Mouse (Mus musculus) mesoderm, embryonic 11.5 days (tissue): Measurements from ENCODE around the gene Hsf5.

Experiments used
- DNase-seq: peaks from one replicate; pipeline ENCODE4 v3.0.0-alpha.2; 2012; ENCODE audit warnings: low read depth, low spot score

The Hsf5 gene

GRCm38 (mm10) chr11:87639206-87639605, 22.2 kb downstream of the Hsf5 start:
- DNase-seq, result peak; percentile 64

- DNase-seq, result no peak
Observed at GRCm38 (mm10) chr11:87642865-87643264, 25.9 kb downstream of the Hsf5 start.

GRCm38 (mm10) chr11:87654693-87655092, 37.7 kb downstream of the Hsf5 start:
- no peak for DNase-seq

GRCm38 (mm10) chr11:87659216-87659615, 42.3 kb downstream of the Hsf5 start:
- DNase-seq, result no peak

- peak; percentile 86 for DNase-seq
Observed at GRCm38 (mm10) chr11:87662407-87662806, 45.4 kb downstream of the Hsf5 start, which contains the start of gene Rnf43. TSS of gene Rnf43 (plus strand) at chr11:87662722.

GRCm38 (mm10) chr11:87662822-87663221, 45.9 kb downstream of the Hsf5 start:
- no peak for DNase-seq

GRCm38 (mm10) chr11:87663948-87664347, 47.0 kb downstream of the Hsf5 start:
- no peak for DNase-seq

- DNase-seq, result no peak
Observed at GRCm38 (mm10) chr11:87664521-87664920, 47.6 kb downstream of the Hsf5 start.

- no peak for DNase-seq
Observed at GRCm38 (mm10) chr11:87665224-87665623, 48.3 kb downstream of the Hsf5 start.

- DNase-seq, result no peak
Observed at GRCm38 (mm10) chr11:87665658-87666057, 48.7 kb downstream of the Hsf5 start.

GRCm38 (mm10) chr11:87666256-87667035, 49.5 kb downstream of the Hsf5 start:
- DNase-seq, result no peak

- no peak for DNase-seq
Observed at GRCm38 (mm10) chr11:87667107-87668090, 50.4 kb downstream of the Hsf5 start.

GRCm38 (mm10) chr11:87673282-87673681, 56.3 kb downstream of the Hsf5 start:
- DNase-seq, result no peak

GRCm38 (mm10) chr11:87675606-87676005, 58.6 kb downstream of the Hsf5 start:
- DNase-seq, result no peak

GRCm38 (mm10) chr11:87677756-87678155, 60.8 kb downstream of the Hsf5 start:
- no peak for DNase-seq

GRCm38 (mm10) chr11:87678545-87678944, 61.6 kb downstream of the Hsf5 start:
- no peak for DNase-seq

- DNase-seq, result no peak
Observed at GRCm38 (mm10) chr11:87678976-87679375, 62.0 kb downstream of the Hsf5 start.

- no peak for DNase-seq
Observed at GRCm38 (mm10) chr11:87680786-87681185, 63.8 kb downstream of the Hsf5 start.

- no peak for DNase-seq
Observed at GRCm38 (mm10) chr11:87682096-87682495, 65.1 kb downstream of the Hsf5 start.

- no peak for DNase-seq
Observed at GRCm38 (mm10) chr11:87682838-87683571, 66.0 kb downstream of the Hsf5 start.

GRCm38 (mm10) chr11:87686407-87686806, 69.4 kb downstream of the Hsf5 start:
- no peak for DNase-seq
